Mouse (Mus musculus): Measurements from ENCODE around the gene AY358078.

DNA sequence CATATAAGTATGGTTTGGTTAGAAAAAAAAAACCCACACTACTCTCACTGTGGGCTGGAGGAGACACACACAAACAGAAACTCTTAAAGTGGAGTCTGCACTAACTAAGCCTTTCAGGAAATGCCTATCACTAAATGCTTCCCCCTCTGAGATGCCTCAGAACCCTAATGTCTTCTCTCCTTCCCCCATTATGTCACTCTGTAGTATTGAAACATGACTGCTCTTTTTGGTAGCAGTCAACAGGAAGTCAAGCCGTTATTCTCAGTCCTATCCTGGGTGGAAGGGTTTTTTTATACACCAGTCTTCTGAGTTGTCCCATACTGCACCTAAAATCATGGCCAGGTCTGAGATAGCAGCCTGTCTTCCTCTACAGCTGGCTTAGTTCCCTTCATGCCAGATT, 26.8 kb downstream of the AY358078 start:
- TF ChIP-seq CTCF (IDR thresholded peaks at IDR 0.05) (no peak), POLR2A (IDR thresholded peaks at IDR 0.05; ENCODE audit: insufficient read depth, low read depth, low read length) (no peak)
